Mouse (Mus musculus) induced T-regulatory cell, adult 2 months (primary cell): Measurements from ENCODE around the gene Nkiras1.

Experiments
- DNase-seq: peaks from one replicate; pipeline ENCODE4 v3.0.0-alpha.2; 2012; ENCODE audit warnings: low read depth

Nkiras1 gene

DNA sequence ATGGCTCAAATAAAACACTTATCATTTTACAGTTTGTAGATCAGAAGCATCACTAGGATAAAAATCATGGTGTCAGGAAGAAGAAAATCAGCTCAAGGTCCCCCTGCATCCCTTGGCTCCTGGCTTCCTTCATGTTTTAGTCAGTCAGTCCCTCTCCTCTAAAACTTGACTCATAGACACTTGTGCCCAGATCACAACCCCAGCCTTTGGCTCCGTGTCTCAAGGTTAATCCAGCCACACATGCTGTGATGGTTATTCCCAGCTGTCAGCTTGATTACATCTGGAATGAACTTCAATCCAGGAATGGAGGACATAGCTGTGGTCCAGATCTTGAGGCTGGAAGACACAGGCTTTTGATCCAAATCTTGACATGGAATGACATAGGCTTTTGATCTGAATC is 3.6 kb downstream of the Nkiras1 start:
- no peak for DNase-seq

DNA sequence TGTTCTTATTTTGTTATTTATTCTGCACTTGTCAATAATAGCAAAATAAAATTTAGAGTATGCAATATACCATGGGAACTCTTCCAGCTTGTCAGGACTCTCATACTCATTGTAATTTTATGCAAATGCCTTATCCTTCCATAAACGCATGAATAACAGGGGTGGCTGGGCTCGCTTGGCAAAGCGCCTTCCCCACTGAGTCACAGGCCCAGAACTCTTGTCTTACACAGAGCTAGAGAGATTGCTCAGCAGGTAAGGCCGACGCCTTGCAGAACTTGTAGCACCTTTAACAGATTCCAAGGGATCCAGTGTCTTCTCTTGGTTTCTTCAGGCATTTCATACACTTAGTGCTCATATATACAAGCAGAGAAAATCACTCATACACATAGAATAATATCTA is 9.4 kb downstream of the Nkiras1 start:
- DNase-seq = no peak

GRCm38 (mm10) chr14:18284581-18284980 is 13.6 kb downstream of the Nkiras1 start:
- DNase-seq = peak; percentile 62

DNA sequence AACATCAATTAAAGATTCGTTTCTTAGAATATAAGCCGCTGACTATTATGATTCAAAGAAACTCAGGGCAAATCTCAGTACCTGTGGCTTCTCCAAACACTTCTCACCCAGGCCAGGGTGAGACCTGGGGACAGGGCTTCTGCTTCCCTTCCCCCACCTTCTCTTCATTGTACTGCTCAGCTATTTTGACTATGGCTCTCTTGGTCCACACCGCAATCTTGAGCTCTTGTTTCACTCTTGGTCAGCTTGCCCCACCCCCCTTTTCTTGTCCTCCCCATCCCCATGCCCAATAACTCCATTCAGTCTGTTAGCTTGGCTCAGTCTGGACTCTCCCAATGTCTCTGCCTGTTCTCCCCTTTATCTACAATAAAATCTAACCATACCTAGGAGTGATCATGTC is 14.5 kb downstream of the Nkiras1 start:
- DNase-seq = no peak

- DNase-seq = no peak
Observed at GRCm38 (mm10) chr14:18286441-18286840, 15.5 kb downstream of the Nkiras1 start.

DNA sequence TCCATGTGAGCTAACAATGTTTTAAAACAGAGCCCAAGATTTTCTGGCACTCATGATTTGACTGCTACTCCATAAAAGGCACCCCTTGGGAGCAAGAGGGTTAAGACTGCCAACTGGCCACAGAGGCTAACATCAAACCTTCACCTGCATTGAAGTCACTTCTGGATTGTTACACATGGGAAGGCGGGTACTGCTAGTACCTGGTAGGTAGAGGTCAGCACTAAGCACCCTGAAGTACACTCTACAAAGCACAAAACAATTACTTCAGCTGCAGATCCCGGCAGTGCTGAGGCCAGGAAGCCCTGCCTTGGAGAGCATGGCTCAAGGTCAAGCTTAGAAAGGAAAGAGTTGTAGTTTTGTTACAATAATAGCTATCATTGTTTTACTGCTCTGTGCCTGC is 16.5 kb downstream of the Nkiras1 start:
- DNase-seq = no peak

DNA sequence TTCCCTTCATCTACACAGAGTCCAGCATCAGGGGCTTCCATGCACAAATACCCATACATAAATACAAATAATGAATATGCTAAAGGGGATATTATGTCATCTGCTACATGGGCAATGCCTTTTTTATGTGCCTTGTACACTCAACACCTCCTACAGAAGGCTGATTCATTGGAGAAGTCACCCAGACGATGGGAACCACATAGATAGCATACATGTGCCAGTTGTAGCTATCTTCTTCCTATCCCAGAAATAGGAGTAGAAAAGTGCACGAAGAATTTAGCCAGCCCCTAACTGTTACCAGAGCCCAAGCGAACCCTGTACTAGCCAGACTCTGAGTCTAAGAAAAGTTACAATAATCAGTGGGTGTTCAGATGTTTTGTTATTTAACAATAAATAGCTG is 21.2 kb downstream of the Nkiras1 start:
- DNase-seq = no peak

GRCm38 (mm10) chr14:18292578-18292977 is 21.6 kb downstream of the Nkiras1 start:
- no peak for DNase-seq

GRCm38 (mm10) chr14:18297441-18297840 is 26.5 kb downstream of the Nkiras1 start:
- no peak for DNase-seq

- DNase-seq = no peak
Observed at GRCm38 (mm10) chr14:18298874-18299273, 27.9 kb downstream of the Nkiras1 start.

DNA sequence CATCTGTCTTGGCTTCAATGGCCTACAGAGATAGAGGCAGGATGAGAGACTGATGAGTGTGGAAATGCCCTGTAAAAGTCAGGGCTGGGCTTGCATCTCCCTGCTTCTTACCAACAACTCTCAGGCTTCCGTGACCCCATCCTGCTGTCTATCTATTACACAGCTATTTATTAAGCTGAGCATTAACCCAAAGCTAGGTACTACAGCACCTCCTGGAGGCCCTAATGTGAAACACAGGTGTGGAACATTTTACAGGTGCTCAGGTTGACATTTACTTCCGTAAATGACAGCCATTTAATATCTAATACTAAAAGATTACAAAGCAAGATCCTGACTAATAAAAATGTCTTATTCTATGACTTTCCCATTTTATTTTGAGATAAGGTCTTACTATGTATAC is 29.7 kb downstream of the Nkiras1 start:
- DNase-seq = peak; percentile 47

- DNase-seq = no peak
Observed at GRCm38 (mm10) chr14:18301591-18301990, 30.7 kb downstream of the Nkiras1 start.

- no peak for DNase-seq
Observed at GRCm38 (mm10) chr14:18302750-18303149, 31.8 kb downstream of the Nkiras1 start.

DNA sequence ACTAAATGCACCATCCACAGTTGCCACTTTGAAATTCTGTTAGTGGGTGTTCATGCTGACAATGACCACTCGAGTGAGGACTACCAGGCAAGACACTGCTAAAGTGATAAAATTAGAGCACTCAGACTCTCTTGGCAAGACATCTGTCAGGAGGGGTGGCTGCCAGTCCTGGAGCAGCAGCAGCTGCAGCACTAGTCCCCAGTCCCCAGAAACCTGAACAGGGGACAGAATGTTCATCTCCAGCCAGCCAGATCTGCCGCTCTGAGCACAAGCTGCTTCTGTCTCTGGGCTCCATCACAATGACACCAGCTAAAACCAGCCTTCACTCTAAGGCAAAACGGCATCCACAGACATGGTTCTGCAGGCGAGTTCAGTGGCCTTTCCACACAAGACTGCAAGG is 32.3 kb downstream of the Nkiras1 start:
- DNase-seq = no peak

DNA sequence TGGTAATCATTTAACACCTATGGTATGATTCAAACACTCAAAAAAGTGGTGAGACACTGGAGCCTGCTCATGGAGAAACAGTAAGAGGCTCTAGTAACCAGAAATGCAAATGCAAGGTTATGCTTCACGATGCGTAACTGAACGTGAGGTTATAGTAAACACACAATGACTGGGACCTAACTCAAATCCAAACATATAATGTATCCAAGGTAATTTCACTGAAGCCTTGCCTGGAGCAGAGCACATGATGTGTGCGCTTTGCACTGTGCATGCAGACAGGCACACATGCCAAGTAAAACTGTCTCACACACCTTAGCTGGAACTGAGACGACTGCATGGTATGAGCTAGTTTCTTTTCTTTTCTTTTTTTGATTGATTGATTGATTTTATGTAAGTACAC is 33.2 kb downstream of the Nkiras1 start:
- no peak for DNase-seq

DNA sequence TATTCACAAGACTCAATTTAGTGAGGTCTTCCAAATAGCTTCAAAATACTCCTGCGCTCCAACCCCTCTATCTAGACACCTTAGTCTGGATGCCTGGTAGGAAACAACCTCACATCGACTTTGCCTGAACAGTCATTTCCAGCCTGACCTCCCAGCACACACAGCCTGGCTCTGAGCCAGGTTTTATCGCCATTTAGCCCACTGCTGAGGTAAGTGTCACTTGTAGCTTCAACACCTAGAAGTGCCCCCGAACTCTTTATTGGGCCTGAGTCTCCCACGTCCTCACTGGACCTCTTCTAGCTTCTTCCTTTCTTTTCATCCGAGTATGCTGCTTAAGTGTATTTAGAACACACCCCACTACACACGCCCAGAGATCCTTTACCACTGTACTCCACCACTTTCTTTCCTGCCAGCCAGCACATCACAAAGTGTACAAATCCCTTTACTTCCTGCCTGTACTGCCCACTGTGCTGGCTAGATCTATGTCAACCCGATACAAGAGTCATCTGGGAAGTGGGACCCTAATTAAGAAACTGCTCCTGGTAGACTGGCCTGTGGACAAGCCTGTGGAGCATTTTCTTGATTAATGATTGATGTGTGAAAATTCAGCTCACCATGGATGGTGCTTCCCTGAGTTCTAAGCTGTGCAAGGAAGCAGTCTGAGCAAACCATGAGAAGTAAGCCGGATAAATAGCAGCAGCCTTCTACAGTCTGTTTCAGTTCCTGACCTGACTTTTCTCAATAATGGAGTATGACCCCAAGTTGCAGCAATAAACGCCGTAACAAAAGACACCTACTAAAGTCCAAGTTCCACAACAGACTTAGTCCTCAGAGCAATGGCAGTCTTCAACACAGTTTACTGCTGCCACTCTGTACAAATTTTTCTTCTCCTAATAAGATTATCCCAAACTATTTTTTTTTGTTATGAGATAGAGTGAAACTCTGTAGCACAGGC is 46.8 kb downstream of the Nkiras1 start:
- DNase-seq = no peak

DNA sequence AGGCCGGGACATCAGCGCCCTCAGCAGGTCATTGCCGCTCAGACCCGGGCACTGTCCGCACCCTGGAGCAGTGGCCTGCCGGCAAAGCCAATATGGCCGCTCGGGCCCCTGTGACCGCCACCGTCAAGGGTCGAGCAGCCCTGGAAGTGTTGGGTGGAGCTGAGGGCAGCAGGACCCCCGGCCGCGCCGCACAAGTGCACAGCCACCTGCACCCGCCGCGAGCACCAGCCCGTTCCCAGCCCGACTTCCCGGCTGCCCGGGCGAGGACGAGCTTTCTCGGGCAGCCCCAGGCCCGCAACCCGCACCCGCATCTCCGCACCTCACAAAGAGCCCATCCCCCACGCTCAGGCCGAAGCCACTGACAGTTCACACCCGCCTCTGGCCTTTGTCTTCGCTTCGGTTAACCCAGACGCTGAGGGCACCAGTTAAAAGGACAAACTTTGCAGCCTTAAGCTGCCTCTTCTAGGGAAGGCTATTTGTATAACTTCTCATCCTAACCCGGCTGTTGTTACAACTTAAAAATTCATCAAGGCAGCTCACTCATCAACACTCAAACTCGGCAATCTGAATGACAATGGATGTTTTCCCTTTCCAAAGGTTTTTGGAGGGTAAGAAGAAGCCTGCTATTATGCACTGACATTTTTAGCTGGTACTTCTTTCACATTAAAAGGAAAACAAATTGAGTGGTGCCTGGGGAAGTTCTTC is 56.2 kb downstream of the Nkiras1 start:
- DNase-seq = no peak

- peak; percentile 55 for DNase-seq
Observed at GRCm38 (mm10) chr14:18330789-18331692, 60.1 kb downstream of the Nkiras1 start.

DNA sequence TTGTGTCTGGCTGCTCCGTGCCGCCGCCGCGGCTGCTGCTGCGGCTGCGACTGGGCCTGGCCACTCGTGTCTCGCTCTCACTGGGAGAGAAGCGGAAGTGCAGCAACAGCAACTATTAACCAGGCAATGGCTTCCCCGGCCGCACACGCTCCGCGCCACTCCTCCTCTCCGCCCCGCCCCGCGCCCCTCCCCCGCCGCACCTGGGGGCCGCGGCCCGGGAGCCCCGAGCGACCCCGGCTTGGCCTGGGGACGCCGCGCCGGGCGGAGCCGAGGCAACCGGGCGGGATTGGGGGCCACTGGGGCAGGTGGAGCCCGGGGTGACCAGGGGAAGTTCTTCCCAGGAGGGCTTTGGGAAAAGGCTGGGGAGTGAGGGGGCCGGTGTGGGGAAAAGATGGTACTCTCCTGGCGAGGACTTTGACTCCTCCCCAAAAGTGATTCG is 60.8 kb downstream of the Nkiras1 start, which contains the start of gene Ube2e1:
Ube2e1 (minus strand) TSS at position 167 of the 439 bp plus-strand sequence.
- DNase-seq = peak; percentile 83
